Mouse (Mus musculus) kidney, postnatal 25 days (tissue): ENCODE measurements around the gene Lrrc9.

Experiments used
- DNase-seq, 2 experiments: peaks; one replicate each; pipeline ENCODE4 v3.0.0; 2021; ENCODE audit warnings: mixed read lengths in 2 of 2

The Lrrc9 gene

GRCm38 (mm10) chr12:72476773-72477450 lies 35.2 kb downstream of the Lrrc9 start:
- peak; percentile 25 to 33 for DNase-seq

- DNase-seq: no peak
These were observed 40.6 kb downstream of the Lrrc9 start for GRCm38 (mm10) chr12:72482226-72482625.

- no peak for DNase-seq
These were observed 43.2 kb downstream of the Lrrc9 start for GRCm38 (mm10) chr12:72484872-72485271.

GRCm38 (mm10) chr12:72487498-72487897 lies 45.8 kb downstream of the Lrrc9 start:
- no peak for DNase-seq

GRCm38 (mm10) chr12:72489995-72490394 lies 48.3 kb downstream of the Lrrc9 start:
- no peak for DNase-seq

- DNase-seq: no peak
These were observed 49.5 kb downstream of the Lrrc9 start for GRCm38 (mm10) chr12:72491063-72491719.

- no peak for DNase-seq
These were observed 55.4 kb downstream of the Lrrc9 start for GRCm38 (mm10) chr12:72496866-72497600.

GRCm38 (mm10) chr12:72509606-72510005 lies 67.9 kb downstream of the Lrrc9 start:
- no peak for DNase-seq

GRCm38 (mm10) chr12:72515446-72515845 lies 73.8 kb downstream of the Lrrc9 start:
- DNase-seq: no peak

- DNase-seq: no peak
These were observed 76.6 kb downstream of the Lrrc9 start for GRCm38 (mm10) chr12:72518114-72518728.

GRCm38 (mm10) chr12:72519352-72519751 lies 77.7 kb downstream of the Lrrc9 start:
- DNase-seq: no peak

GRCm38 (mm10) chr12:72519855-72520254 lies 78.2 kb downstream of the Lrrc9 start:
- DNase-seq: no peak

GRCm38 (mm10) chr12:72520645-72521044 lies 79.0 kb downstream of the Lrrc9 start:
- DNase-seq: peak; percentile 44 to 59

GRCm38 (mm10) chr12:72525588-72525987 lies 83.9 kb downstream of the Lrrc9 start:
- no peak for DNase-seq

GRCm38 (mm10) chr12:72532303-72532702 lies 90.6 kb downstream of the Lrrc9 start:
- no peak for DNase-seq

GRCm38 (mm10) chr12:72533986-72534385 lies 92.3 kb downstream of the Lrrc9 start:
- DNase-seq: no peak

GRCm38 (mm10) chr12:72535599-72535998 lies 93.9 kb downstream of the Lrrc9 start:
- peak in 1 of 2 experiments; percentile 22 for DNase-seq

- peak; percentile 97 for DNase-seq
These were observed 94.4 kb downstream of the Lrrc9 start, which contains the start of gene Pcnx4 for GRCm38 (mm10) chr12:72536021-72536597. Gene Pcnx4 (plus strand): TSS chr12:72536383.

- DNase-seq: no peak
These were observed 96.9 kb downstream of the Lrrc9 start for GRCm38 (mm10) chr12:72538571-72538970.

- no peak for DNase-seq
These were observed 112.7 kb downstream of the Lrrc9 start for GRCm38 (mm10) chr12:72554347-72554746.

- no peak for DNase-seq
These were observed 122.7 kb downstream of the Lrrc9 start for GRCm38 (mm10) chr12:72564281-72564795.
